Mouse (Mus musculus) urinary bladder, postnatal 10 days (tissue): ENCODE results near the gene Hipk2.

ENCODE experiments used
- DNase-seq: peaks from one replicate; pipeline ENCODE4 v3.0.0; 2022; ENCODE audit warnings: low spot score

The Hipk2 gene

GRCm38 (mm10) chr6:38829452-38829851 lies 46.5 kb downstream of the Hipk2 start:
- DNase-seq, result no peak

- no peak for DNase-seq
These were observed 47.8 kb downstream of the Hipk2 start for GRCm38 (mm10) chr6:38828211-38828610.

GRCm38 (mm10) chr6:38827435-38827834 lies 48.5 kb downstream of the Hipk2 start:
- DNase-seq, result no peak

- DNase-seq, result no peak
These were observed 49.1 kb downstream of the Hipk2 start for GRCm38 (mm10) chr6:38826857-38827256.

- no peak for DNase-seq
These were observed 50.1 kb downstream of the Hipk2 start for GRCm38 (mm10) chr6:38825886-38826285.

- no peak for DNase-seq
These were observed 52.1 kb downstream of the Hipk2 start for GRCm38 (mm10) chr6:38823827-38824226.

GRCm38 (mm10) chr6:38823164-38823563 lies 52.8 kb downstream of the Hipk2 start:
- no peak for DNase-seq

GRCm38 (mm10) chr6:38821686-38822085 lies 54.3 kb downstream of the Hipk2 start:
- no peak for DNase-seq

GRCm38 (mm10) chr6:38820862-38821261 lies 55.1 kb downstream of the Hipk2 start:
- DNase-seq, result no peak

GRCm38 (mm10) chr6:38816216-38816615 lies 59.7 kb downstream of the Hipk2 start:
- no peak for DNase-seq

- no peak for DNase-seq
These were observed 60.4 kb downstream of the Hipk2 start for GRCm38 (mm10) chr6:38815582-38815981.

GRCm38 (mm10) chr6:38814690-38815089 lies 61.3 kb downstream of the Hipk2 start:
- DNase-seq, result no peak

- DNase-seq, result no peak
These were observed 64.4 kb downstream of the Hipk2 start for GRCm38 (mm10) chr6:38811459-38812145.

GRCm38 (mm10) chr6:38810121-38810475 lies 65.9 kb downstream of the Hipk2 start:
- DNase-seq, result no peak

- DNase-seq, result no peak
These were observed 66.4 kb downstream of the Hipk2 start for GRCm38 (mm10) chr6:38809396-38810120.

- no peak for DNase-seq
These were observed 67.6 kb downstream of the Hipk2 start for GRCm38 (mm10) chr6:38808317-38808716.

GRCm38 (mm10) chr6:38806963-38807445 lies 69.0 kb downstream of the Hipk2 start:
- DNase-seq, result no peak

- no peak for DNase-seq
These were observed 70.4 kb downstream of the Hipk2 start for GRCm38 (mm10) chr6:38805612-38806011.

- no peak for DNase-seq
These were observed 74.7 kb downstream of the Hipk2 start for GRCm38 (mm10) chr6:38801252-38801651.

GRCm38 (mm10) chr6:38797548-38797947 lies 78.4 kb downstream of the Hipk2 start:
- no peak for DNase-seq

- no peak for DNase-seq
These were observed 79.0 kb downstream of the Hipk2 start for GRCm38 (mm10) chr6:38796993-38797392.

GRCm38 (mm10) chr6:38796388-38796787 lies 79.6 kb downstream of the Hipk2 start:
- no peak for DNase-seq

- no peak for DNase-seq
These were observed 80.7 kb downstream of the Hipk2 start for GRCm38 (mm10) chr6:38795096-38795816.
